Mouse (Mus musculus) limb, embryonic 11.5 days (tissue): ENCODE data around the gene Il1rapl2. TPM values are rescaled to one million over a fixed set of nuclear protein-coding genes. Genes with fewer than 3 reads are reported as not detected.

ENCODE experiments used
- ATAC-seq: fragments of 200-750 bp; cut with Nextera tagmentation; 2 replicates; pipeline ENCODE4 v1.8.0; 2017; ENCODE audit warnings: low read depth; ENCODE audit not compliant: insufficient number of reproducible peaks, low FRiP score, low TSS enrichment
- DNase-seq: peaks from one replicate; pipeline ENCODE4 v3.0.0-alpha.2; 2015; ENCODE audit warnings: low spot score
- H3K27ac ChIP-seq: fragments of 300-500 bp; sonication (generic); replicated peaks from 2 replicates; pipeline ENCODE4 v1.5.1; 2014; ENCODE audit warnings: low read depth, mild to moderate bottlenecking, low read length
- H3K27me3 ChIP-seq: fragments of 300-500 bp; sonication (generic); 2 replicates; pipeline ENCODE4 v1.6.1; 2014; ENCODE audit warnings: mild to moderate bottlenecking, low read length, mixed read lengths; ENCODE audit not compliant: control insufficient read depth, insufficient read depth
- H3K36me3 ChIP-seq: fragments of 300-500 bp; sonication (generic); 2 replicates; pipeline ENCODE4 v1.6.1; 2014; ENCODE audit warnings: mild to moderate bottlenecking, low read length, moderate library complexity, mixed read lengths; ENCODE audit not compliant: control insufficient read depth, insufficient read depth
- H3K4me1 ChIP-seq: fragments of 300-500 bp; sonication (generic); 2 replicates; pipeline ENCODE4 v1.6.1; 2014; ENCODE audit warnings: low read length, mixed read lengths; ENCODE audit not compliant: control insufficient read depth, insufficient read depth
- H3K4me2 ChIP-seq: fragments of 300-500 bp; sonication (generic); 2 replicates; pipeline ENCODE4 v1.6.1; 2014; ENCODE audit warnings: low read depth, mild to moderate bottlenecking, moderate library complexity; ENCODE audit not compliant: severe bottlenecking
- H3K4me3 ChIP-seq: fragments of 300-500 bp; sonication (generic); 2 replicates; pipeline ENCODE4 v1.5.1; 2014; ENCODE audit warnings: low read depth, low read length
- H3K9ac ChIP-seq: fragments of 300-500 bp; sonication (generic); 2 replicates; pipeline ENCODE4 v1.6.1; 2014; ENCODE audit warnings: mild to moderate bottlenecking, low read length
- H3K9me3 ChIP-seq: fragments of 300-500 bp; sonication (generic); 2 replicates; pipeline ENCODE4 v1.6.1; 2016; ENCODE audit warnings: low read length; ENCODE audit not compliant: control insufficient read depth
- WGBS: fragments of 180-500 bp; shearing (Covaris S2); extraction: QIAGEN DNeasy Blood & Tissue Kit; methylation state at CpG from one replicate; pipeline ENCODE4 v1.1.7; 2014; 5-methylcytosine and 5-hydroxymethylcytosine counted together
- polyA plus RNA-seq: library from polyadenylated mRNA; unstranded; fragments of >200 nt; fragmentation: Nextera tagmentation; extraction: Ambion mirVana; gene quantifications from 2 replicates; pipeline ENCODE4 v1.2.1, GENCODE M21; 2014

Il1rapl2 gene
- polyA plus RNA-seq, 1 experiment from 2014 or later: not detected

DNA sequence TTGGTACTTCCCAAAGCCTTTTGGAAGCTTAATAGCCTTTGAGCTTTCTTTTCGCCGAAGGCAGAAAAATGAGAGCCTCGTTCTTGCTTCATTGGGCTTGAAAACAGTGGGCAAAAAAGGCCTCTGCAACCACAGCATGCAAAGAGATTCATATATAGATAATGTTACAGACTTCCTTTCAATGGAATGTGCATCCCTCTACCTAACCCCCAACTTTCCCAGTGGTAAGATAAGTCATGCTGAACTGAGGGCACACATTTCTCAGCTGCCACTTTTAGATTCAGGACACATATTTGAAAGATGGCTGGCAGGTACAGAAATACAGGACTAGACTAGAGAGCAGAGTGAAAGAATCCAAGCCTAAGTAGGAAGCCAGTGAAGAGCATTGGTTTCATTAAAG, 185.1 kb downstream of the Il1rapl2 start:
- H3K9me3 ChIP-seq: no peaks in the 10 kb centered on the region
- ATAC-seq: no peak
- H3K4me3 ChIP-seq: no peak overlapping the region
- no peak overlapping the region for H3K9ac ChIP-seq
- H3K27me3 ChIP-seq: no peaks in the 10 kb centered on the region
- no peak overlapping the region for H3K27ac ChIP-seq
- H3K4me1 ChIP-seq: no peaks in the 10 kb centered on the region
- DNase-seq: no peak
- no peak overlapping the region for H3K4me2 ChIP-seq
- WGBS: 60% methylated on average over 3 of the region's 3 CpGs
- no peaks in the 10 kb centered on the region for H3K36me3 ChIP-seq

DNA sequence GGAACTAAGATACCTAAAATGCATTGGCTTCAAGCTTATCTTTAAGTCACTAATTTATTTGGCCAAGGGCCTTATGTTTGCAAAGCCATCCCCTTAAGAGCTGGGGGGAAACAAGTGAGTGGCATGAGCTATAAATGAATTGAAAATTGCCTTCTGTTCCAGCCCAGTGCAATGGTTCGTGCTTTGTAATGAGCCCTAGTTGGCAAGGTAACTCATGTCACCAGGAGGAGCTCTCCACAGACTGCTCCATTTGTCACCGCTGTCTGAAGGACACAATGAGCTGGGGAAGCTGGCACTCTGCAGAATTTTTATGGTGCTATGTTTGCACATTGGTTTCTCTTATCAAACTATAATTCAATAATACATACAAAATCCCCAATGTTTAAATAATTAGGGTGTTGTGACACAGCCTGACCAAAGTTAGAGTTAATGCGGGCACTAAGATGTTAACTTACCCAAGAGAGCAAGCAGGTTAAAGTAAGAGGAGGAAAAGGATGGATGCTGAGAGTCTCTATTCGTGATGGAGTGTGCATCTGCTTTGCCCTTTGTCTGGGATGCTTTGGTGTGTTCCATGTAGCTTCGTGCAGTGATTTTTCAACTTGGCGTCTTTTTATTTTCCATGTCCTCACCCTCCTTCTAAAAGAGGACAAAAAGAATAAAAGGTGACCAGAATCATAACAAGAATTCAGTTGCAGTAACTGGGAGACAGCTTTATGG, 235.2 kb downstream of the Il1rapl2 start:
- H3K27me3 ChIP-seq: no peaks in the 10 kb centered on the region
- no peaks in the 10 kb centered on the region for H3K36me3 ChIP-seq
- no peak for DNase-seq
- H3K4me2 ChIP-seq: no peak overlapping the region
- H3K27ac ChIP-seq: no peak overlapping the region
- ATAC-seq: no peak
- no peak overlapping the region for H3K9ac ChIP-seq
- no peak overlapping the region for H3K4me3 ChIP-seq
- H3K4me1 ChIP-seq: no peaks in the 10 kb centered on the region
- 76% methylated on average over 6 of the region's 6 CpGs for WGBS
- no peaks in the 10 kb centered on the region for H3K9me3 ChIP-seq

DNA sequence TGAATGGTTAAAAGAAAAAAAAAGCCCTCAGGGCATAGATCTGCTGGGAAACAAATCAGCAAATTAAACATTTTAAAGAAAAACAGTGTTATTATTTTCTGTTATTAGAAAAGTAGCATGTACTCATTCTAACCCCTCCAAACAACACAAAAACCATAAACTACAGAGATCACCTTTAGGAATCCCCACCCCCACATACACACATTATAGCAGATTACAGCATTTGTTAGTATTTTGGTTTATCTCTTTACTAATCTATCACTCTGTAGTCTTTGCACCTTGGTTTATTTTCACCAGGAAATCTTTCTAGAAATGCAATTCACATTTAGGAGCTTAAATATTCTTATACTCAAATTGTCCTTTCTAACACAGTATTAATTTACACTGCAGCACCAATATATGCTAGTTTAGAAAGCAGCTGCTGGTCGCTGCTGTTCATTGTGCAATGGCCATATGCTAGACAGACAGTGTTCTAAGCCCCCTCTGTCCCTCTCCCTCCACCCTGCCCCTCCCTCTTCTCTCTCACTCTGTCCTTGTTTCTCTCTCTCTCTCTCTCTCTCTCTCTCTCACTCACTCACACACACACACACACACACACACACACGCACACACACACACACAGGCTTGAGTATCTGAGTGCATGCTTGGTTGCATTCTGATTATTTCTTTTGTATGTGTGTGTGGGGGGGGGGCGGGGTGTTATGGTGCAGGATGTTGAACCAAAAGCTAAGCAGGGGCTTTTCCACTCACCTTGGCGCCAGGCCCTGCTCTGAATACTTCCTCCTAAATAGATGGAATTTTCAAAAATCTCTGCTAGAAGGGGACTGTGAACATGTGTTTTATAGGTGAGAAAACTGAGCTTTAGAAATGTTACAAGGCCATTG, 236.1 kb downstream of the Il1rapl2 start:
- Histone ChIP-seq H3K36me3 (no peaks in the 10 kb centered on the region), H3K9ac (no peak overlapping the region), H3K4me3 (no peak overlapping the region), H3K4me1 (no peaks in the 10 kb centered on the region), H3K27ac (no peak overlapping the region), H3K4me2 (no peak overlapping the region), H3K27me3 (no peaks in the 10 kb centered on the region), H3K9me3 (no peaks in the 10 kb centered on the region)
- DNase-seq (no peak), ATAC-seq (no peak)
- 61% methylated on average over 4 of the region's 4 CpGs for WGBS

DNA sequence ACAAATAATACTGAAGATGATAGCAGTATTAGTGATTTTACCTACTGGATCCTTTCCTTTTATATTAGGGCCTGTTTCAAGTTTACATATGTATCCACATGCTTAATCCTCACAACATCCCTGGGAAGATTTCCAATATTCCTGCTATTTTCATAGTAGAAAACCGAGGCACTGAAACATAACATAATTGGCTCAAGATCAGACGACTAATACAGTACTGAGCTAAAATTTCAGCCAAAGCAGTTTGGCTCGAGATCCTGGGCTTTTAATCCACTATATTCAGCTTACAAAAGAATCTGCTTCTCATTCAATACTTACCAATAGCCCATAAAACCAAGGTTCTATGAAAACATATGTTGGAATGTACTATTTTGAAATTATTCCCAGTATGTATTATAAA, 239.1 kb downstream of the Il1rapl2 start:
- Histone ChIP-seq H3K4me2 (no peak overlapping the region), H3K4me1 (no peaks in the 10 kb centered on the region), H3K27me3 (no peaks in the 10 kb centered on the region), H3K36me3 (no peaks in the 10 kb centered on the region), H3K9ac (no peak overlapping the region), H3K4me3 (no peak overlapping the region), H3K27ac (no peak overlapping the region), H3K9me3 (no peaks in the 10 kb centered on the region)
- ATAC-seq (no peak), DNase-seq (no peak)
- WGBS: 81% methylated on average over 3 of the region's 3 CpGs

DNA sequence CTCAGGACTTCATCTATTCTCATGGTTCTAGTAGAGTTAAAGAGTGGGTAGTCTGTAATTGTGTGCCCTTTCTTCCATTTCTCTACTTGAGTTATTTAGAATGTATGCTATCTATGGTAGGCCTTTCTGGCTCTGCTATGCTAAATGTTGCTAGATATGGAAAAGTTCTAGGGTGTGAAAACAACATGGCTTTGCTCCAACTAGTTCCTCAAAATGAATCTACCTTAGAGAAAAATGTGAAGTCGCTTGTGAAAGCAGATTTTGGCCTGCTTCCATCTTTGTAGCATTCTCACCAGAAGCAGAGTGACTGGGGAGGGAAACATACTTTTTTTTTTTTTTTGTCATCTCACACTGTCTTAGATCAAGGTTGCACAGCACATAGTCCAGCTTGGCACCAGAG, 241.7 kb downstream of the Il1rapl2 start:
- H3K27me3 ChIP-seq: no peaks in the 10 kb centered on the region
- DNase-seq (no peak), ATAC-seq (no peak)
- no peaks in the 10 kb centered on the region for H3K36me3 ChIP-seq
- no peaks in the 10 kb centered on the region for H3K4me1 ChIP-seq
- no peak overlapping the region for H3K27ac ChIP-seq
- H3K4me3 ChIP-seq: no peak overlapping the region
- H3K9ac ChIP-seq: no peak overlapping the region
- whole genome bisulfite sequencing: 75% methylated on average over 1 of the region's 1 CpGs
- no peak overlapping the region for H3K4me2 ChIP-seq
- no peaks in the 10 kb centered on the region for H3K9me3 ChIP-seq

DNA sequence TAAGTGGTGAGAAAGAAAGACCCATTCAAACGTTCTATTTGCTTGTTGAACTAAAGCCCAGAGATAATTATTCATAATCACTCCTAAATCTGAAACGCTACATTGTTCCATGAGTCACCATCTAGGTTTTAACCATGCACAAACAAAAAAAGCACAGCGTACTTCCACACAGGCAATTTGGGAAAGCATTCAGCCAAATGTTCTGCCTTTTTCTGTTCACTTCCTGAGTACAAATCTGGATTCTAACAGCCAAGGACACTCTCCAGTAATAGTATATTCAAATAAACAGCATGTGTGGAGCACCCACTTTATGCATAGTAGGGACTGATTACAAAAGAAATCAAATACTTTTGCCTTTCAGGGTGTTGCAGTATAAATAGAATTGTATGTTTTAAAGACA, 278.5 kb downstream of the Il1rapl2 start:
- no peak overlapping the region for H3K4me2 ChIP-seq
- no peaks in the 10 kb centered on the region for H3K36me3 ChIP-seq
- no peaks in the 10 kb centered on the region for H3K4me1 ChIP-seq
- H3K9ac ChIP-seq: no peak overlapping the region
- WGBS: 66% methylated on average over 3 of the region's 3 CpGs
- no peaks in the 10 kb centered on the region for H3K9me3 ChIP-seq
- ATAC-seq: no peak
- no peak overlapping the region for H3K27ac ChIP-seq
- DNase-seq: no peak
- H3K27me3 ChIP-seq: no peaks in the 10 kb centered on the region
- no peak overlapping the region for H3K4me3 ChIP-seq

DNA sequence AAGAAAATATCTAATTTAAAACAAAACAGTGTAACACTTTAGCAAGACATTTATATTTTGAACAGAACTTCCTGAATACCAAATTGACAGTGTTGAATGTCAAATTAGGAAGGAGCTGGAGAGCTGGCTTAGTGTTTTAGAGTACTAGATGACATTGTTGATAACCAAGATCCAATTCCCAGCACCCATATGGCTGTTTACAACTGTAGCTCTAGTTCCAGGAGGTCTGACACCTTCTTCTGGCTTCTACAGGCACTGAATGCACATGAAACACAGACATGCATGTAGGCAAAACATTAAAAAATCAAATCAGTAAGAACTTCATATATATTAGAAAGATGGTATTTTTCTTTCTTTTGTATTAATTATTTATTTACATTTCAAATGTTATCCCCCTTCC, 353.1 kb downstream of the Il1rapl2 start:
- ATAC-seq (no peak), DNase-seq (no peak)
- no peak overlapping the region for H3K4me3 ChIP-seq
- no peaks in the 10 kb centered on the region for H3K9me3 ChIP-seq
- H3K27me3 ChIP-seq: no peaks in the 10 kb centered on the region
- H3K9ac ChIP-seq: no peak overlapping the region
- no peak overlapping the region for H3K4me2 ChIP-seq
- no peaks in the 10 kb centered on the region for H3K36me3 ChIP-seq
- H3K4me1 ChIP-seq: no peaks in the 10 kb centered on the region
- H3K27ac ChIP-seq: no peak overlapping the region

DNA sequence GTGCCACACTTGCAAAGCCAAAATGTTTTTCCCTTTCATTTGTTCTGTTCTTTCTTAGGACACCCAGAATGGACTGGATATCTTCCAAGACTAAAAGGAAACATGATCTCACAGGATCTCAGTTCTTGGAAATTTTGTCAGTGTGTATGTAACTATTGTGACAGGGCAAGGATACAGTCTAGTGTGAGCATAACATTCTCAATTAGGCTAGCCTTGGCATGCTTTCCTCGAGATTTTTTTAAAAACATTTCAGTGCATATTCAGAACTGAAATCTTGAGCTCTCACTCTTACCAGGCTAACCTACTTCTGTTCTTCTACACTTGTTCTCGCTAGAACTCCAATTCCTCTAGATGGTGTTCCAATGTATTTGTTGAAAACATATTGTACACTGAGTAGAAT, 356.4 kb downstream of the Il1rapl2 start:
- Histone ChIP-seq H3K9ac (no peak overlapping the region), H3K4me2 (no peak overlapping the region), H3K27me3 (no peaks in the 10 kb centered on the region), H3K27ac (no peak overlapping the region), H3K4me3 (no peak overlapping the region), H3K36me3 (no peaks in the 10 kb centered on the region), H3K9me3 (no peaks in the 10 kb centered on the region), H3K4me1 (no peaks in the 10 kb centered on the region)
- no peak for DNase-seq
- ATAC-seq: no peak
- WGBS: 76% methylated on average over 2 of the region's 2 CpGs
